Mouse (Mus musculus): ENCODE results near the gene Ctxn1.
A peak's percentile ranks its signal among the peaks of the same experiment; 100 is the strongest.
"Not testable (repeated sequence)": the region's sequence is repeated elsewhere in the genome, so short reads cannot be mapped to it uniquely, and the experiment has no call there.

Gene Ctxn1

GRCm38 (mm10) chr8:4259125-4259804 lies at the start of gene Ctxn1:
Gene Ctxn1 (minus strand): TSS chr8:4259274.
- peak; percentile 94 for DNase-seq

- DNase-seq, result no peak
Measured at GRCm38 (mm10) chr8:4305838-4306237, 46.8 kb upstream of the Ctxn1 start.

GRCm38 (mm10) chr8:4304124-4304547 lies 45.1 kb upstream of the Ctxn1 start:
- no peak for DNase-seq

GRCm38 (mm10) chr8:4297822-4298221 lies 38.7 kb upstream of the Ctxn1 start:
- no peak for DNase-seq

- DNase-seq, result no peak
Measured at GRCm38 (mm10) chr8:4292738-4293137, 33.7 kb upstream of the Ctxn1 start.

GRCm38 (mm10) chr8:4276111-4276465 lies 17.0 kb upstream of the Ctxn1 start:
- DNase-seq, result no peak

- DNase-seq, result peak; percentile 96
Measured at GRCm38 (mm10) chr8:4275275-4276110, 16.4 kb upstream of the Ctxn1 start, which contains the start of gene Timm44. Gene Timm44 (minus strand): TSS chr8:4275913.

GRCm38 (mm10) chr8:4269609-4270008 lies 10.5 kb upstream of the Ctxn1 start:
- no peak for DNase-seq

GRCm38 (mm10) chr8:4267627-4268026 lies 8.6 kb upstream of the Ctxn1 start:
- no peak for DNase-seq

GRCm38 (mm10) chr8:4265160-4265914 lies 6.3 kb upstream of the Ctxn1 start:
- DNase-seq, result no peak

- no peak for DNase-seq
Measured at GRCm38 (mm10) chr8:4263105-4263791, 4.2 kb upstream of the Ctxn1 start.

- DNase-seq, result no peak
Measured at GRCm38 (mm10) chr8:4259805-4260170, 714 bp upstream of the Ctxn1 start.

GRCm38 (mm10) chr8:4258678-4259077 lies 396 bp downstream of the Ctxn1 start:
- DNase-seq, result no peak

- peak; percentile 86 for DNase-seq
Measured at GRCm38 (mm10) chr8:4258233-4258632, 841 bp downstream of the Ctxn1 start.

GRCm38 (mm10) chr8:4257350-4257749 lies 1.7 kb downstream of the Ctxn1 start:
- no peak for DNase-seq

- peak; percentile 84 for DNase-seq
Measured at GRCm38 (mm10) chr8:4256911-4257310, 2.2 kb downstream of the Ctxn1 start.

GRCm38 (mm10) chr8:4255471-4255870 lies 3.6 kb downstream of the Ctxn1 start:
- DNase-seq, result not testable (repeated sequence)

- DNase-seq, result peak; percentile 70
Measured at GRCm38 (mm10) chr8:4254001-4254400, 5.1 kb downstream of the Ctxn1 start.

GRCm38 (mm10) chr8:4252934-4253841 lies 5.9 kb downstream of the Ctxn1 start, which contains the start of gene Snapc2:
Gene Snapc2 (plus strand): TSS chr8:4253080.
- DNase-seq, result peak; percentile 96

GRCm38 (mm10) chr8:4252116-4252760 lies 6.8 kb downstream of the Ctxn1 start:
- no peak for DNase-seq

Measured in right cerebral cortex, postnatal 14 days (tissue).